Mouse (Mus musculus): ENCODE data around the gene Stard7.

Stard7 gene

DNA sequence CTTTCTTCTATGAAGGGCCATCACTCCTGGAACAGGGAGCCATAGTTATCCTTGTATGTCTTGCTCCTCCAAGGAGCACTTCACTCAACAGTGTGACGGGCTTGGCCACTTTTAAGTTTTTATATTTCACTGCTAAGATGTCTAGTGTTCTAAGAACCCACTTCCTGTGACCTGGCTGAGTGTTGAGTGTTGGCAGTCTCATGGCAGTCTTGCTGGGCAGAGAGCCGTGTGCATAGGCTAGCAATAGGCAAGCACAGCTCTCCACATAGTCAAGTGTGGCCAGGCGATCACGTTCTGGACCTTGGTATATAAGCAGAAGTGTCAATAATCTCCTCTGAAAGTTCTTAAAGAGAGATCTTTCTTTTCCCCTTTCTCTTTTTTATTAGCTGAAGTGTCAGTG, 48.1 kb downstream of the Stard7 start:
- intact Hi-C loops (cut with DNase I) = no loop called here

DNA sequence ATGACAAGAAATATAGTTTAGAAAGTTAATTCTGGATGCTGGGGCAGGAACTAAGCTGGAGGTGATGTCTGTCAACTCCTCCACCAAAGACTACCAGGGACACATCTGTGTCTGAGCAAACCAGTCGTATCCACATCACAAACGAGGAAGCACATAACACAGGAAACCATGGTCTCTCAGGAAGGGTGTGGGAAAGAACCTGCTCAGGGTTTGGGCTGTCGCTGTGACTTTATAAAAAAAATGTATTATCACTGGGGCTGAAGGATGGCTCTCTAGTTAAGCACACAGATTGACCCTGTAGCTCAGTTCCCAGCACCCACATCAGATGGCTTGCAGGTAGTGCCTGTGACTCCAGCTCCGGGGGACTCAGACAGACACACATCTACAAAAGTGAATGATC, 49.1 kb downstream of the Stard7 start:
- intact Hi-C loops (cut with DNase I) = no loop called here

DNA sequence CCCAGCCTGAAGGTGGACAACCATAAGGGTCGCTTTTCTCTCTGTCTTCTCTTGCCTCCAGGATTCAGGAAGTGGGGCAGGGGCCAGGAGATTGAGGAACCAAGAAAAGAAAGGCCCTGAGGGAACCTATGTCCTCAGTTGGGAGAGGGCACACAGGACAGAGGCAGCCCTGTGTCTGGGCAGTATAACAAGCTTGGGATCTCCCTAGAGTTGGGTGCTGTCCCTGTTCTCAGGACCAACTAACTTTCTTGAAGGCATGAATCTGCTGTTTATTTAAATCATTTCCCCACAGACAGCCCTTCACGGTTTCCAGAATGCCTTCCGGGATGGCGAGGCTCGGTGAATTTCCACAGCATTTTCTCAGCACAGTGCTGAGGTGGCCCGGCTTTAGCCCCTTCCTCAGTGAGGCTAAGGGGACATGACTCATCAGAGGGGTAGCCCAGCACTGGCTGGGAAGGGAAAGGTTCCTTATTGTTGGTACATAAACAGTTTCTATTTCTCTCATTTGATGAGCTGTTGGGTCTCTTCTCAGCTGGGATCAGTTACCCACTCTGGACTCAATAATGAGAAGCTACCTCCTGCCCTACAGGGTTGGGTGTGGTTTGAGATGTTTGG, 52.8 kb downstream of the Stard7 start:
- intact Hi-C loops (cut with DNase I) = no loop called here

DNA sequence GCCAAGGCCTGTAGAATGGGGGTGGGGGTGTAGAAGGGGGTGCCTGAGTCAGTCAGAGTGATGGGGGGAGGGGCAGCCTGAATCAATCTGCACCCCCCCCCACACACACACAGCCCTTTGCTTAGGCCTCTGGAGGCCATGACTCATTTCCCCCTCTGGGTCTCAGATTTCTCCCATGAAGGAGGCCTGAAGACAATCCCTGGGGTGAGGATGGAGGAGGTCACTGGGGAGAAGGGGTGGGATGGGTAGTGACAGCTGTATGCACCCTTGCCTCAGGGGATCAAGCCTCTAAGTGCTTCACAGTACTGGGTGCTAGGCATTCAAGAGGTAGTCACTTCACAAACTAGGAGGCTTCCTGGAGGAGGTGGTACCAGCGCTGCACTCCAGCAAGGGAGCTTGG, 53.6 kb downstream of the Stard7 start:
- intact Hi-C loops (cut with DNase I) = no loop called here

DNA sequence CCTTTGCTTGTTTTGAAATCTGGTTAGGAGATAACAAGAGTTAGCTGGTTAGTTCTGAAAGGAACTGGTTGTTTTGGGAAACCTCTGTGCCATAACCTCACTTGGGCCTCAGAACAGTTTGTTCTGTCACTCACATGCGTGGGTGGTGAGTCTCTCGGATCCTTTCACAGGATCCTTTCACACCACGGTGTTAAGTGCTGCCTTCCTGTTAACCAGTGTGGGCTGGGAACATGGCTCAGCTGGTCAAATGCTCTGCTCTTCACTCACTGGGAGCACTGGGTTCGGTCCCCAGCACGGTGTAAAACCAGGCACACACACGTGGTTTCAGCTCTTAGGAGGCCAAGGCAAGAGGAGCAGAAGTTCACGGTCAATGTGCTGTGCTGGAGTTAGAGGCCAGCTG, 54.4 kb downstream of the Stard7 start:
- intact Hi-C loops (cut with DNase I) = no loop called here

DNA sequence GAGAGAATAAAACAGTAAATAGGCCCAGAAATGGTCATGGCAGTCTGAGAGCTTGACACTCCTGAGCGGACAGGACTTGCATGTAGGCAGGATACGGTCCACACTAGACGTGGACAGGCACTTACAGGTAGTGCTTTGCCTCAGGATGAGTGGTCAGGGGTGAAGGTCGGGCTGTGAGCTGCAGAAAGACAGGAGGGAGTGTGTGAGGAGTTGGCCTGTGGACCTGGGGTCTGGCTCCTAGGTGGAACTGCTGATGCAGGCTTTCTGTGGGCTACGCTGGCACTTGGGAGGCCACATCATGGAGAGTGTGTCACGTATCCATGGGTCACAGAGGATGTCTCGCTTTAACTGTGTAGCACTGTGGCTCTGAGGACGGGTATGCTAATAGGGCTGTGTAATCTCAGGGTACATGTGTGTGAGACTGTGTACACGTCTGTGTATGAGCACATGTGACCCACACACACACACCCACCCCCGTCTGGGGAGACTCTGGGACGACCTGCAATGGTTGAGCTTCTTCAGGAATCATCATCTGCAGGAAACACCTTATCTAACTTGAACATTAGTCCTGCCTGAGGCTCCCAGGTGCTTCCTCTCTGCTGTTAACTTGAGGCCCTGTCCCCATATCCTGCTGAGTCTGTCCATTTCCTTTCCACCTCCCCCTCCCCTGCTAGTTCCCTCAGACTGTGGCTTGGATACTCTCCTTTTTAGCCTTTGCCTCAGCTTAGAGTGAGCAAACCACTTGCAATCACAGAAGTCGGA, 58.3 kb downstream of the Stard7 start:
- intact Hi-C loops (cut with DNase I) = no loop called here

DNA sequence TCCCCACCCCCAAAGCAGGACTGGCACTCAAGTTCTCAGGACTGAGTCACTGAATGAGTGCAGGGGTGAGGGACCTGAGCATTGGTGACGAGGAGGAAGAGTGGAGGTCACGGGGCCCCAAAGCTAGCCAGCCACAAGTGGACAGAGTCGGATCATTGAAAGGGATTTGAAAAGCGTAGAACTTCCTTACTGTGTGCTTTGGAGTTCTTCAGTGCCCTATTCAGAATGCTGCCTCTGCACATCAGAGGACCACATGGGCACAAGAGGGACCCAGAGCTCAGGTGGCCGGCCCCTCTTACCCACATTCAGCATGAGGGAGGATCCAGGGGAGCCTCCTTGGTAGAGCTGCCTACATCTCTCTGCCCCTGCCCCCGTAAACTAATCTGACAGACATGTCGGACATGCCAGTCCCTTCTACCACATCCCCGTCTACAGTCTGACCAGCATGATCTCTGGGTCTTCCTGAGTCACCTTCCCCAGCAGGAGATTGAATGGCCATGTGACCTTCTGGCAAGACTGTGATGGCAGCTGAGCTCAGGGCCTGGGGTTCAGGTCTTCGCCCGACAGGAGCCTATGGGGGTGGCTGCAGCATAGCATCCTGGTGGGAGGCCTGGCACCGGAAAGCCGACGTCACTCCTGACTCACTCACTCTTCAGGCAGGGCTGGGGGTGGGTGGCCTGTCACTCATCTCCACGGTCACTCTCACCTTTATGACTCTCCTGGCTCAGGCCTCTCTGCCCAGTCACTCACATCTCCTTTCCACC, 63.0 kb downstream of the Stard7 start:
- intact Hi-C loops (cut with DNase I) = no loop called here

DNA sequence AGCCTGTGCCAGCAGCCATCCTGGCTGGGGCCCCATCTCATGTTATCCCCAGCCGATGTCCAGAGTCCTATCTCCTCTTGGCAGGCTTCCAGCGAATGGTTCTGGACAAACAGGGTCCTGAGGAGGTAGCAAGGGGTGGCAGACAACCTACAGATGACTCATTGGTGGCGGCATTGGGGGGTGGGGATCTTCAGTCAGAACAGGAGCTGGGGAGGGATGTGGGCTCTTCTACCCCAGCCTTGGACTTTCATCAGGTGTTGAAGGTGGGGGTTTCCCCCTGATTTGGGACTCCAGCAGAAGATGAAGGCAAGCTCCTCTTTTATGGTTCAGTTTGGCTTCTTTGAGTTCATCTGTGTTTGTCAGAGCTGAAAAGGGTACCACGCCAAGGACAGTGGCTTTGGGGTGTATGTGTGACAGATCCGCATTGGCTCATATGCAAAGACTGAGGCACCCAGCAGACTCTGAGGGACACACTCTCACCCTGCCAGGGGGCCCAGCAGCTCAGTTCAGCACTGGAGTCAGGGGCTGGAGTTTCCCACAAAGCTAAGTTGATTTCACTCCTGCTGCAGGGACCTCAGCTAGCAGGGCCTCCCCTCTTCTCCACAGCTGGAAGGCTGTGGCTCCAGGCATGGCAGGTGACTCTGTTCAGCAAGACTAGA, 64.1 kb downstream of the Stard7 start:
- intact Hi-C loops (cut with DNase I) = no loop called here

DNA sequence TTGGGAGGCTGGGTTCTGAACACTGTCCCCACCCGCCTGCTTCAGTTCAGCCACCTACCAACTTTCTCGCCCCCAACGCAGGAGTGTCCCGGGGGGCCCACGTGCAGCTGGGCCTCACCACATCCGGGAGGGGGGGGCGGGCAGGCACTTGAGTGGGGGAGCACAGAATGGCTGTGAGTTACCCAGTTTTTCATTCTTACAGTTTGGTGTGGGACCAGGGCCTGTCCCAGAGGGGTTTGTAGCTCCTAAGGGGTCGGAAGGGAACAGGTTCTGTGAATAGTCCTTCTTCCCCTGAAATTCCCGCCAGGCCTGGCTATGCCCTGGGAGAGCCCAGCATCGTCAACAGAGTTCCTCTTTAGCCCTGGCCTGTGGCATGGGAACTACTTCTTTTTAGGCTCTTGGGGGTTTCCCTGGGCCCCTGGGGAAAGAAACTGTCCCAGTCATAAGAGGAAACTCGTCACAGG, 65.1 kb downstream of the Stard7 start:
- intact Hi-C loops (cut with DNase I) = no loop called here

DNA sequence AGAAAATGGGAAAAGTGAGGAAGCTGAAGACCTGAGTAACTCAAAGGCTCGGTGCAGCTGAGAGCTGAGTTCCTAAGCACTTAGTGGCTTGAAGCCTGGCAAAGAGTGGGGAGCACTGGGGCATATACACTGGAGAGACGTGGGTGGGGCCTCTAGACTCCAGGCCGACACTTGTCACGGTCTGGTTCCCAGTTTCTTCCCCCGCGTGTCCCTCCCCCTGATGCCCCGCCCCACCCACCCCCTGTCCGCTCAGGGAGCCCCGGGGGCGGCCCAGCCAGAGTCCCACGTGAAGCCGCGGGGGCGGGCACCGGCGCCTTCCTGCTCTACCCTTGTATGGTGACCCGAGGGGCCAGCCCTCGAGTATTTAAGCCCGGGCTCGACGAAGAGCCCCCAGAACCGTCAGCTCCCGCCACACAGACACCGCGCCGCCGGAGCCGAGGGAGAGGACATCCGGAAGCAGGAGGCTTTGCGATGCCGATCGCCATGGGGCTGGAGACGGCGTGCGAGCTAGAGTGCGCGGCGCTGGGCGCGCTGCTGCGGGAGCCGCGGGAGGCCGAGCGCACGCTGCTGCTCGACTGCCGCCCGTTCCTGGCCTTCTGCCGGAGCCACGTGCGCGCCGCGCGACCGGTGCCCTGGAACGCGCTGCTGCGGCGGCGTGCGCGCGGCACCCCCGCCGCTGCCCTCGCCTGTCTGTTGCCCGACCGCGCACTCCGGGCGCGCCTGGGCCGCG, 65.9 kb downstream of the Stard7 start, which contains the start of gene Dusp2:
Gene Dusp2 (plus strand): TSS at position 393 of the 730 bp plus-strand sequence.
- intact Hi-C loops (cut with DNase I) = no loop called here

DNA sequence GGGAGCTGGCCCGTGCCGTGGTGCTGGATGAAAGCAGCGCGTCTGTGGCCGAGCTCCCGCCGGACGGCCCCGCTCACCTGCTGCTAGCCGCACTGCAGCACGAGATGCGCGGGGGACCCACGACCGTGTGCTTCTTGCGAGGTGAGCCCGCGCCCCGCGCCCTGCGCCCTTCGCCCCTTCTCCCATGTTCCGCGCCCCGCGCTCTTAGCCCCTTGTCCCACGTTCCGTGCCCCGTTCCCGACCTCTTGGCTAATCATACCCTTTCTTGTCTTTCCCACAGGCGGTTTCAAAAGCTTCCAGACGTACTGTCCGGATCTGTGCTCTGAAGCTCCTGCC, 66.4 kb downstream of the Stard7 start:
- intact Hi-C loops (cut with DNase I) = no loop called here

DNA sequence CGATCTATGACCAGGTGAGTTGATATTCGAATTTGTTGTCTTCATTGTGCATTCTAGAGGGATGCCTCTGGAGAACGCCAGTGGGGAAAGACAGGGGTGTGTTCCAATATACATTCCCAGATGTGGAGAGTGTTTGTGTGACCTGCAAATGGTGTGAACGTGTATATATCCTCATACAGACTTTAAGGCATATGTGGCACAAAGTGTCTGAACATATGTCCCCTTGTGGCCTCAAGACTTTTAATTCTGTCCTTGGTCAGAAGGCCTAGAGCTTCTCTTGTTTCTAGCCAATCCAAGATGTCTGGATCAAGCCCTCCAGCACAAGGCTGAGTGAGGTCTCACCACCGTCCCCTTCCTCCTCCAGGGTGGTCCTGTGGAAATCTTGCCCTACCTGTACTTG, 66.9 kb downstream of the Stard7 start:
- intact Hi-C loops (cut with DNase I) = no loop called here

DNA sequence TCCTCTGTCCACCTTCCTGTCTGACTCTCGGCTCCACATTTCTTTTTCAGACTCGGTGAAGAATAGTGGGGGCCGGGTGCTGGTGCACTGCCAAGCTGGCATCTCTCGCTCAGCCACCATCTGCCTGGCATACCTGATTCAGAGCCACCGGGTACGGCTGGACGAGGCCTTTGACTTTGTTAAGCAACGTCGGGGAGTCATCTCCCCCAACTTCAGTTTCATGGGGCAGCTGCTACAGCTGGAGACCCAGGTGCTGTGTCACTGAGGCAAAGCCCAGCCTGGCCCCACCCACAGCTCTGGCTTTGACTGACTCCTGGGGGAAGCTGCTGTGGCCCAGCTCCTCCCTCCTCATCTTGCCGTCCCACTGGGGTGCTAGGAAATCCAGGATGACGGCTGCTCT, 67.5 kb downstream of the Stard7 start:
- intact Hi-C loops (cut with DNase I) = no loop called here

DNA sequence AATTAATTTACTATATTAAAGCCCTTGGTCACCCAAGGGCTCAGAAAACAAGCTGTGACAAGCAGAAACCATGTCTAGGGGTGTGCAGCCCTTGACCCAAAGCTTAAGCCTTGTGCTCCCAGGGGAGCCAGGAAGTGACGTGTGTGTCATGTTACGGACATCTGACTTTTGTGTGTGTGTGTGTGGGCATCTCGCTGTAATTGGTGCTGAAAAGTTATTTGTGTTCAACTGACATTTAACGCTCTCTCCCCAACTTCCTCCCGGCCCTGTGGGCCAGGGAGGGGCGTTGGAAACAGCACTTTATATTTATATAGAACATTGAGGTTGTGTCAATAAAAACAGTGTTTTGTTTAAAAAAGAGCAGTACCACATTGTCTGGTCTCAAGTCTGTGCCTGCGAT, 68.0 kb downstream of the Stard7 start:
- intact Hi-C loops (cut with DNase I) = no loop called here

DNA sequence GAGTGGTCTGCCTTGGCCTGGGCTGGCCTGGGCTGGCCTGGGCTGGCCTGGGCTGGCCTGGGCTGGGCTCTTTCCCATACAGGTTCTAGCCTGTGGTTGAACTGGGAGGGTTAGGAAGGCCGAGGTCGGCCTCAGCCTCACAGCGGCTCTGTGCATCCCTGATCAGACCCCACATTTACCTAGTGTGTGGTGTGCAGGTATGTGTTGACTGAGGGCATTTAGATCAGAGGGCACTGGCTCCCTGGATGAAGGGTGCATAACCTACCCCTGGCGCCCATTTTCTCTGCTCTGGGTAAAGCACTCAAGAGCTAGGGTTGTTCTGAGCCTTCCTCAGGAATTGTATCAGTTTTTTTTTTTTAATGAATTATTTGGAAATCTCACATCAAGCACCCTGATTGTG, 68.4 kb downstream of the Stard7 start, which contains the start of gene Astl:
Gene Astl (plus strand): TSS at position 224 of the 400 bp plus-strand sequence.
- intact Hi-C loops (cut with DNase I) = no loop called here

DNA sequence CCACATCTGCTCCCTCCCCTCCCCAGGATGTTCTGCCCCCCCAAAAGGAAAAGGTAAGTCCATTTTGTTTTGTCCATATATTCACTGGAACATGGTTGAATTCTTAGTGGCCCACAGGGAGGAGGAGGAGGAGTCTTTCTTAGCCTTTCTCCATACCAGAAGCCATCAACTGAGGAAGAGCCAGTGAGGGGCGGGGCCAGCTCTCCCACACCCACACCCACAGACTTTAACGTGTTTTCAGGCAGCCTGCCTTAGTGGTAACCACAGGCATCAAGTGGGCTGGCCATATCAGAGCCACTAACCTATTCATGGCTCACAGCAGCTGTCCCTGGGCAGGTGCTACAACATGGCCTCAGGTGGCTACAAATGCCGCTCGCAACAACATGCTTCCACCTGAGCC, 68.8 kb downstream of the Stard7 start:
- intact Hi-C loops (cut with DNase I) = no loop called here

DNA sequence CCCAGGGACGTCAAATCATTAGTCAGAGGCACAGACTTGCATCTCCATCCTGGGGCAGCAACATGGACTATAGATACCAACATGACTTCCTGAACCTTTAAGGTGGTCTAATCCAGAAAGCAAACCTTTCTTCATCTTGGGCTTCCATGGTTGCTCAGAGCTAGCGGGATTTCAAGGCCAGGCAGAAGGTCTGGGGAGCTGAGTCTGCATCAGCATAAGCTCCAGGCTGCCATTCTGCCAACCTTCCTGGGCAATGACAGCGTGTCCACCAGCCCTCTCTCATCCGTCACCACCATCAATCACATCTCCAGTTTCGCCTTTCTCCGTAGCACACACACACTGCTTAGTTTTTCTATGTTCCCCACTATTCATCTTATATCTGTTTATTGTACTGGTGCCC, 69.2 kb downstream of the Stard7 start:
- intact Hi-C loops (cut with DNase I) = no loop called here

DNA sequence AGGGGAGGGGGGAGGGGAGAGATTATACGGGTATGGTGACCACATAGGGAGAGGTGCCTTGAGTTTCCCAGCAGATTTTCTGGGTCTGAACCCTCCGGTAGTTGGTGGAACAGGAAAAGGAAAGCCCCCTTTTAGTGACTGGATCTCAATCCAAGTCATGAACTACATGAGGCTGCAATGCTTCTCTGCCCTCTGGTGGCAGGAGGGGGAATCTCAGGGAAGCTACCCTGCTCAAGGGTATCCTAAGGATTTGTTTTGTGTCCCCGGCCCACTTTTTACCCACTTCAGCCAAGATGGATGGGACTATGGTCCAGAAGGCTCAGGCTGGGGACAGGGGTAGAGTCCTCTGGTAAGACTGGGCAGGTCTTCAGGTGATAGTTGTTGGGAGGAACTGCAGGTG, 71.1 kb downstream of the Stard7 start:
- intact Hi-C loops (cut with DNase I) = loop anchor here (2.0 to 5.0 kb wide), 2 partner anchors 34 to 89 kb away; no protein-coding TSS in a partner anchor

DNA sequence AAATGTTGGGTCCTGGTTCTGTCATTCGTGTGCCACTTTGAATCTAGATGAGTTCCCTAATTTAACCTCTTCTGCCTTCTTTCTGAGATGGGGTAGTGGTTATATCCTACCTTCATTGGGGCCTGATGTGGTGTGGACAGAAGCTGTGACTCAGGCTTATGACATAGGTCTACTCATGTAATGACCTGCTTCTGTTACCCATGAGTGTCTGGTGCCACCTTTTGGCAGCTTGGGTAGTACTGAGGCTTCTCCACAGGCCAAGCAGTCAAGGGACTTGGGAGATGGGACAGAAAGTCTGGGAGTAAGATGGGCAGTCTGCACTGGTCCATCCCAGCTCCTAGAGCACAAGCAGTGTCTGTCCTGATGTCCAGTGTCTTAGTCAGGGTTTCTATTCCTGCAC, 76.3 kb downstream of the Stard7 start:
- intact Hi-C loops (cut with DNase I) = no loop called here

DNA sequence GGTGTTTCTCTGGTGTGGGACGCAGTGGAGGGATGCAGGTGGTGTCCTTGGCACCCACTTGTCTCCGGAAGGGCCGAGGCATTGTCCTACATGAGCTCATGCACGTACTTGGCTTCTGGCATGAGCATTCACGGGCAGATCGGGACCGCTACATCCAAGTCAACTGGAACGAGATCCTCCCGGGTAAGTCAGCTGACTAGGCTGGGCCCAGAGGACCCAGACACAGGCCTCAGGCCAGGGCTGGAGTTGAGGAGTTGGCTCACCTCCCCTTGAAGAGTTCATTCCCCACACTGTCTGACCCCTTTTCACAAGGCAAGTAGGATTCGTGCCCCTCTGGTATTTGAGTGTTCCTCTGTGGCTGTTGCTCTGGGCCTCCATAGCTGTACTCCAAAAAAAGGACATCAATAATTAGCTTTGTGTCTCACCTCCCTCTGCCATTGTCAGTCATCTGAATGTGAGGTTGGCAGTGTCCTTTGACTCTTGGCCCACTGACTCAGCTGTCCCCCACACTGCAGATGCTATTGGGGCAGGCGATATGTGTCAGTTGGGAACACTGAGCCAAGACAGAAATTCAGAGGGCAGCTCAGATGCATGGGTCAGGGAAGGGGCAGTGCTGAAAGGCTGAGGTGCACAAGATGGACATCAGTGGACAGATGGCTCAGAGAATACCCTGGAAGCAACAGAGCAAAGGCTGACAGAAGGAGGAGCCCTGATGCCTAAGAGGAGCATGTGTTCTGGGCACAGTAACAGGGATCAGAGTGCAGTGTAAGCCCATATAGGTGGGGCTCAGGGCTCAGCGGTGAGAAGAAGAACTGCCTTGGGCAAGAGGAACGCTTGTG, 77.3 kb downstream of the Stard7 start:
- intact Hi-C loops (cut with DNase I) = no loop called here

All from adrenal gland (tissue).